Mouse (Mus musculus): ENCODE results near the gene Rtn4. TPM values are rescaled to one million over a fixed set of nuclear protein-coding genes. Genes with fewer than 3 reads are reported as not detected.

Rtn4 gene
- total RNA-seq, 2 experiments from 2014 or later: 84.9 to 93.5 TPM

- intact Hi-C loops (cut with DNase I): no loop called here
- DNase-seq (ENCODE audit: low spot score): no peak
Measured at GRCm38 (mm10) chr11:29790796-29791195, 98.0 kb downstream of the Rtn4 start.

Other genes with a start within 250 kb of the Rtn4 start
- gene Prorsd1, start 177.9 kb upstream of the Rtn4 start, total RNA-seq (2021): 10 to 100 TPM; 21.8 to 22.7 TPM
- gene Mtif2, start 166.5 kb upstream of the Rtn4 start, total RNA-seq (2021): 10 to 100 TPM; 66.2 to 67.2 TPM
- not detected for gene Clhc1, start 145.0 kb upstream of the Rtn4 start, total RNA-seq (2021)
- gene Rps27a, start 144.8 kb upstream of the Rtn4 start, total RNA-seq (2021): 100 to 1,000 TPM; 474 to 478 TPM
- 1 to 10 TPM; 1.8 to 2.3 TPM for gene 4931440F15Rik, start 132.7 kb downstream of the Rtn4 start, total RNA-seq (2021)

Measured in heart, postnatal 25 days (tissue).